Mouse (Mus musculus): ENCODE results near the gene Tlx3.

The Tlx3 gene

DNA sequence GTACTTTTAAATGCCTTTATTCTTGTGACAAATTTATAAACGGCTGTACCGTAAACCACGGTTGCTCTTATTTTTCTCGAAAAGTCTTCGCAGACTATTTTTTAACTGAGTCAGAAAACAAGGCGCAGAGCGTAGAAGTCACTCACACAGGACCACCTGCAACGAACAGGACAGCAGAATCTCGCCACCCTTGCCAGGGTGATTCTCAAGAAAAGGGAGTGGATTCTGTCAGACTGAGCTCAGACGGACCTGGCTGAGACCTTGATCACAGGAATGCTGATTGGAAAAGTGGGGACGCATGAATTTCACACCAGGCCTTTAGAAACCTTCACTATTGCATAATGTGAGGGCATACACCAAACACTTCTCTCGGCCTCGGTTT is 6.3 kb downstream of the Tlx3 start:
- peak; percentile 10 to 29 for DNase-seq

DNA sequence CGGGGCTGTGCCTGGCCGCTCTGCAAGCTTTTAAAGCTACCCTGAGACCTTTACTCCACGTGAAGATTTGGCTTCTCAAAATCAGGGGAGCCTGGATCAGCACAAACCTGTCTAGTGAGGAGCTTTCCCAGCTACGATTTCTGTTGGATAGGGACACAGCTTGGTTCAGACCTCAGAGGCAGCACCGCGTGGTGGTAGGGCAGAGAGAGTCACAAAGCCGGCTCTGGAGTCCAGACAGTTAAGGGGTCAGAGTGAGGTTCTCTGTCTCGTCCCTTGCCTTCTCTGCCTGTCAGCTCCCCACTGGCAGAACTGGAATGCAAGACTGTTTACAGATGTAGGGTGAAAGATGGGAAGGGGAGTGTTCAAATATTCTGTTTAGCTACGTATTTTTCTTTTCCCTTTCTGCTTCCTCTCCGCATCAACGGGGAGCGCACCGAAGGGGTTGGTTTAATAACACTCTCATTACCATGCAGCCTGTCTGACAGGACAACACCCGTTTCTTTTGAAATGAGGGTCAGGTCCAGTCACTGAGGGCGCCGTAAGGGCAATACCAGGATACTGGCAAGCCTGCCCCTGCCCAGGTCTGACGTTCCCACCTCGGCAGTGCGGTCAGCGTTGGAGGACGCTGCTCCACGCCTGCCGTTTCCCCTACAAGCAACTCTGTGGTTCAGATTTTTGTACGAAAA is 6.8 kb downstream of the Tlx3 start:
- peak; percentile 27 to 40 for DNase-seq

DNA sequence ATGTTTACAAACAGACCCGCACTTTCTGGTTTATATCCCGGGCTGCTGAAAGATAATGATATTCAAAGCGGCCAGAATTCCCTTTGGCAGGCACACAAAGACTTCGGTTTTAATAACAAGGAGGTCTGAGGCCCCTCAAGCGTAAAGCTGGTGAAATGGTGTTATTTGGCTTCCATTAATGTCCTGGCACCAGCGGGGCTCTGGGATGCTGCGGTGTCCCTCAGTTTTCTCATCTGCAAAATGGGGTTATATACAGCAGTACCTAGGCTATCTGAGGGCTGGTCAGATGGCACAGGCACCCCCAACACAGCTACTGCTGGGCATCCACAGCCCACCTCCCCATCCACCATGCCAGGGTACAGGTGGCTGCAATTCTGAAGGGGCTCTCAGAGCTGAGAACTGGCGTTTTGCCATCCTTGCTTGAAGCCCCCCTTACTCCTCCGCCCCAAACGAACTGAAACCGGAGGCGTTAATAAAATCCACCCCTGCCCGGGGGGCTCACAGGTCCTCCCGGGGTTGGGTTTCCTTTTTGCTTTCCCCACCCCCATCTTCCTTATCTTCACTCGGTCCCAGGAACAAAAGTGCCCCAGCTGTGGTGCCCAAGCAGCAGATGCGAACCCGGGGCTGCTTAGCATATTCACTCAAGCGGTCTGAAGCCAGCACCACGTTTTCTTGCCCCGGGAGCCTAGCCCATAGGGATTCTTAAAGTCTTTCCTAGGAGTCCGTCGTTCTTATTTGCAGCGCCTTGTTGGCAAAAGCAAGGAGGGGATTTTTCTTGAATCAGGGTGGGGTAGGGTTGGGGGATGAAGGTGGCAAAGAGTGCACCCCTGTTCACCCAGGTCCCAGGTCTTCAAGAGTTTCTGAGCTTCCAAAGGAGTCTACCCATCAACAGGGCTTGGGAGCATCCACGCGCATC is 7.6 kb downstream of the Tlx3 start:
- DNase-seq, result no peak

DNA sequence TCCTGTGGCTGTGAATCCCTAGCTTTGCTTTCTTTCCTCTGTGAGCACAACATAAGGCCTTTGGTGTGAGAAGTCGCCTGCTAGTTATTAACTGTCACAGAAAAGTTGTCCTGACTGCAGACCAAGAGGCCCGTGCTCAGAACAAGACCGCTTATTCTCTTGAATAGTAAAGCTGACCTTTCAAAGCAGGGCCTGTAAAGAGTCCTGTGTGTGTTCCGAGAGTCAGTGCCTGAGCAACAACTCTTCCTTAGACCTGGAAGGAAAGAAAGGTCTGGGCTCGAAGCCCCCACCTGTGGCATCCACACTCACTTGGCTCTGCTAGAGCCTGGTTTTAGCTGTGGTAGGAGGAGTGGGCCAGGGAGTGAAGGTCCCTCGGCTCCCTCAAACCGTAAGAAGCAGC is 8.3 kb downstream of the Tlx3 start:
- DNase-seq, result no peak

DNA sequence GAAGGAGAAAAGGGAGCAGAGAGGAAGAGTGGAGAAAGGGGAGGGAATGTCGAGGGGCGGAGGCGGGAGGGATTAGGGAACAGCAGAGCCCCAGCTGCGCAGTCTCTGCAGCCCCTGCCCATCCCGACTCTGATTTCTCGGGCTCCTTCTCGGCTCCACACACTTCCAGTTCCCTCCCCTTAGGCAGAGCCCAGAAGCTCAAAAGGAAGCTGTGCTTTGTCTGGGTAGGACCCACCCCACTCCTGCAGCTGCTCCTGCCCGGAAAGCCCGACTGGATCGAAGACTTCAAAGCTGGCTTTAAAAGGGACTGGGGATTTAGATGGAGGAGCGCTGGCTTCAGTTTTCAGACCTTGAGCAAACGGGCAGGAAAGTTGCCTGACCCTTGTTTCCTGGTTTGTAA is 9.7 kb downstream of the Tlx3 start:
- DNase-seq, result no peak

DNA sequence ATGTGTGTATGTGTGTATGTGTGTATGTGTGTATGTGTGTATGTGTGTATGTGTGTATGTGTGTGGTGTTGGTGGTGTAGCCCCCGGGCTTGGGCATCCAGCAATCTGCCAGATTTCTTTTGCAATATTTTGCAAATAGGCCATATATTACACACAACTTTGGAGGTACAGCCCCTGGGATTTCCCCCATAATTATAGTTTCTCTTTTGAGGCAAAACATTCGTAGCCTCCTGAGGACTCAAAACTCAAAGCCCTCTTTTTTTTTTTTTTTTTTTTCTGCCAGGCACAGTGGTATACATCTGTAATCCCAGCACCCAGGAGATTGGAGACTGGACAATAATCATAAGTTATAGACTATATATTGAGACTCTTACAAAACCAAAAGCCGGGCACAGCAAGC is 21.6 kb downstream of the Tlx3 start:
- DNase-seq, result no peak

DNA sequence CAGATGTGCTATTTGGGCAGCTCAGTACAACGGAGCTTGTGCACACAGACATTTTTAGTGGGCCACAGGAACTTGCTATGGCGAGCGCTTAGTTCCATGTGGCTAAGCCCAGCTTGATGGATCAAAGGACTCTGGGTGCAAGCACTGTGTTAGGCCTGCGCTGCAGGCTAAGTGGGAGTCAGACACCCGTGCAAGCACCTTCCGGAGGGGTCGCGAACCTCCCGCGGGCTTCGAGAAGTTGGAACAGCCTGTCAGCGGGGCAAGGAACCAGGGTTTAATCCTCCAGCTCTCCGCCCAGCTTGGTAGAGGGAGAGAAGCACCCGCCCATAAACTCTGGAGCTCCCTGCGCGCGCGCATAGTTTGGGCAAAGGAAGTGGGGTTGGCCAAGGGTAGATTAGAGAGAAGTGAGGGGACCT is 22.7 kb downstream of the Tlx3 start:
- no peak for DNase-seq

DNA sequence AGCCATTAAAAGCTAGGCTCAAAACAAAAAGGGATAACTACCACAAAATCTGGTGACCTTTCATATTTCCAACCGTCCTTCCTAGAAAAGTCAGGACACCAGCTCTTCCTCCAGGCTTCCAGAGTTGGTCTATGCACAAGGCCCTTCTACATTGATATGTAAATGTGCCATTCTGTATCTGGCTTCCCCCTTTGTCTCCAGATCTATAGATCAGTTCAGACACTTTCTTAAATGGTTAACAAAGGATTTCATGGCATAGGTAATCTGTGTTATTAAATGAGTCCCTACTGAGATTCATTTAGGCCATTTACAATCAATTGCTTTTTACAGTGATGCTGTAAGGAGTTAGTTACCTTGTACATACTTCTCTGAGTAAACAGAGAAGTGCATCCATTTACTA is 23.6 kb downstream of the Tlx3 start:
- no peak for DNase-seq

DNA sequence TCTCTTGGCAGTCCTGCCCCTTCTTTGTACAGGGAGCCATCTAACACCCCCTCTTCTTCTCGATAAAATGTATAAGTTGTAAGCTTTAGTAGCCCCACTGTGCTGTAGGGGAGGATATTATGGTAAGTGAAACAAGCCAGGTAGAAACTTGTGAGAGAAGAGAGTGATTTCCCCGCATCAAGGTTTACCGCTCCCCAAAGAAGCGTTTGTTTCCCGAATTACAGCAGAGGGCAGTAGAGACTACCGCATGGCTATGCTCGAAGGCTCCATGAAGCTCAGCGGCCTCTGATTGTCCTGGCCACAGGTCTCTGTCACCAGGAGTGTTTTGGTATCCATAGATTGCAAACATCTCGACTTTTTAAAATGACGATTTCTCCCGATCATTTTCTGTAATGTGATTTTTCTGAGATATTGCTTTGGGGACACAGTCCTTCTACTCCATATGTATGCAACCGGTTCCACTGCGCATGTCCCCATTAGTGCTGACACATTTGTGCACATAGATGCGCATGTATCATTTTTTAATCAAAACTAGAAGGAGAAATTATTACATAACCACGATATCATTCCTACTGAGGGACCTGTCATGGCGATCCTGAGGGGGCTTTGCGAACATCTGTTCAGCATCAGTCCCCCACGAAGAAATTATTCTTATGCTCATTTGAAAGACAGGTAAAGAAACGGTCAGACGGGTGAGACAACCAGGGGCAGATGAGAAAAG is 26.7 kb downstream of the Tlx3 start:
- peak; percentile 58 to 65 for DNase-seq

DNA sequence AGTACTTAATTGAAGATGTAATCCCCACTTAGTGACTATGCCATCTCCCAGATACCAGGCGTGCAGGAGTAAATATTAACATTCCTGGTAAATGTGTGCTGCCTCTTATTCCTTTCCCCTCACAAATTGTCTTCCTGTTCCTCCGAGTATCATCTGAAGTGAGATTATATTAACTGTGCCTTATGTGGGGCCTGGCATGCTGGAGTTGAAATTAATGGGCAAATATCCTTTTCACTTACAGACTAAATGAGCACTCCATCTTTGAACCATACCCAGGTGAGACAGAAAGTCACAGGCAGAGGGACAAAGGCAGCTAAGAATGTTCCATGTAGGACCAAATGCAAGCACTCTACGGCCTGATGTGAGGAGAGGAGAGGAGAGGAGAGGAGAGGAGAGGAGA is 27.6 kb downstream of the Tlx3 start:
- DNase-seq, result no peak

DNA sequence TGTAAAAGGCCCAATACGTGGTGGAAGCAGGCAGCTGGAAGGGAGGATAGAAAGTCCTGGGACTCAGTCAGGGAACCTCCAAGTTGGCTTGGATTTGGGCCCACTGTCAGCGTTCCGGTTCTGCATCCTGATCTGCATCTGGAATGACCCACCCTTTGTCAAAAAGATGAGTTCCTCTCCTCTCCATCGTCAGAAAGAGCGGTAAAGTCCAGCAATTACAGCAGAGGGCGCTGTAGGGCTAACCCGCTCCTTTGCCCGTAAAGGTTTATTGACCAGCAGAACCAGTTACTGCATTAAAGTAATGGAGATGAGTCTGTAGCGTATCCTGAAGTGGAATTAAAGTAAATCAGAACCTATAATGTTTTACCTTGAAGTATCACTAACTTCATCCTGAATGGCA is 32.9 kb downstream of the Tlx3 start:
- peak; percentile 60 to 69 for DNase-seq

DNA sequence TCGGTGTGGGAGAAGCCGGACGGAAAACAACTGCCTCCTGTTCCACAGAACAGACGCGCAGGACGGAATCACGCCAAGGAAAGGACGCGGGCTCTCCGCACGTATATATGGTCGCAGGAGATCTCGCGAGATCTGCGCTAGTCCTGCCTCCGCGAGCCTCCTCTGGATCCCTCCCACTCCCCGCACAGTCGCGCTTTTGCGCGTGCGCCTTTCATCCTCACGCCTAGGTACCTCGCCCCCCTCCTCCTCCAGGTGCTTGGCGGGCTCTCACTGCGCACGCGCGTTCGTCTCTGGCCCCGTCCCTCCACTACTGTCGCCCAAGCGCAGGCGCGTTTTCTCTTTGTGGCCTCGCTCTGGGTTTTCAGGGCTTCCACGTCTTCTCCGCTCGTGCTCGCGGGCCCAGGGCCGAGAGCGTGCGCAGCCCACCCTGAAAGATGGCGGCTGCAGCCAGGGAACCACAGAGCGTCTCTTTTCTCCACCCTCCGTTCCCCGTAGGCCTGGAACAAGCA is 40.3 kb downstream of the Tlx3 start, which contains the start of gene Npm1:
Gene Npm1 (minus strand): TSS at position 209 of the 509 bp plus-strand sequence.
- DNase-seq, result peak; percentile 99

DNA sequence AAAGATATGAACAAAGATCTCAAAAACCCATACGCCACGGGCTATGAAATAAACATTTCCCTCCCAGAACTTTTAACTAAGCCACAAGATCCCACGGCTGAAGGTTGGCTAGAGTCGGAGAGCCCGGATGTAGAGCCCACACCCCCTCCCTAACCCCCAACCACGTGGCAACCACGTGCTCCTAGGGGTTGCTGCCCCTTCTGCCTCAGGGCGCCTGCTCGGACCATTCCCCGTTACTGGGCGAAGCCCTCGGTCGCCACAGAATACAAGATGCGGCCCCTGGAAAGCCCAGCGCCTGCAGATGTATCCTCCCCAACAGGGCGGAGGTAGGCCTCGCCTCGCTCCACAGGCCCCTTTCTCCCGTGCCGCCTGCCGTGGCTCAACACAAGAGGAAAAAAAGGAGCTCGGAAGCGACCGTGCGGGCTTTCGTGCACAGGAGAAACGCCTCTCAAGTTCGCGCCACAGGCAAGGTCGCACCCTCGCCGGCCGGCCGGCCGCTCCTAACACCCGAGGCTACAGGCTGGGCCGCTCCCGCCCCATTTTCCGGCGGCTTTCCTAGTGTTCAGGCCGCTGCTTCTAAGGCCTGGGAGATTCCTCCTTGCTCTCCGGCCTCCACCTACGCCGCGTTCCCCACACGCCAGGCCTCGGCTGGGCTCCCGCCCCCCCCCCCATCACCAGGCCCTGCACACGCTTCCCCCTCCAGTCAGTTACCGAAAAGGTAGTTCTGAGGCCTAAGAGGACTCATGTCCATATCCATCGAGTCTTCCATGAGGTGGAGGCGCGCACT is 41.0 kb downstream of the Tlx3 start:
- DNase-seq, result peak; percentile 40 to 44

DNA sequence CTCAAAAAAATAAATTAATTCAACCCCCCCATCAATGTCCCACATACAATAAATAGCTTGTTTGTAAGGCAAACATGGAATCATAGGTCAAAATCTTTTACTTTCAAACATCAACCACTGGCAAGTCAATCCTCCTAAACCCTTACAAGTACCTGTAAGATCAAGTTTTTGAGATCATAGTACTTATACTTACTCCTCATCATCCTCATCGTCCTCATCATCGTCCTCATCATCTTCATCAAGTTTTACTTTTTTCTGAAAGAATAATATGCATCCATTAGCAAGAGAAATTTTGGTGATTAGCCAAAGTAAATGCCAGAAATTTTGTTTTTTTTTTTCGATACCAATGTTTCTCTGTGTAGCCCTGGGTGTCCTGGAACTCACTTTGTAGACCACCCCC is 43.6 kb downstream of the Tlx3 start:
- no peak for DNase-seq

DNA sequence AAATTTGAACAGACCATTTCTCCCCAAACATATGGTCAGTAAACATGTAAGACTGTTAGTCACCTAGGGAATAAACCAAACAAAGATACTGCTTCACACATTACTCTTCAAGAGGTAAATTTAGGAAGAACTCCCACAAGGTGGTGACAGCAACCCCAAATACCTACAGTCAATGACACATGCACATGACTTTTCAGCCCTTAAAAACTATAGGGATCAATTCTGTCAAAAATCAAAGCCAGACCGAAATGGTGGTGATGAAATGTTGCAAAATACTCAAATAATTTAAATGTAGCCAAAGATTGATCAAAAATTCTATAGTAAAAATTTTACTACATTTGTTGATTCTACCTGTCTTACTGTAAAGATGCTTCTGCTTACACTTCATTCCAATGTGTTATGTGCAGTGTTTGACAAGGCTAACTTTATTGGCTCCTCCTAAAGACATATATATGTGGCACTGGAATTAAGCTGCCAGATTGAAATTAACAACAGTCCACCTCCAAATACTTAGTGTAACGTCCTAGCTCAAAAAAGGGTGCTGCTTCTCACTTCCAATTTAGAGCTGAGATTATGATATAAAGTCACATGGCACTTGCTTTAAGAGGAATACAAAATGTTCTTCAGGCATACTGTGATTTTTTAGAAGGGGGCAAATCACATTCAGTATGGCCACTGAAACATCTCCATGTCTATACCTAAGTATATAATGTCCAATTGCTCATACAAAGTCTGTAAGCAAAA is 45.8 kb downstream of the Tlx3 start:
- DNase-seq, result no peak

DNA sequence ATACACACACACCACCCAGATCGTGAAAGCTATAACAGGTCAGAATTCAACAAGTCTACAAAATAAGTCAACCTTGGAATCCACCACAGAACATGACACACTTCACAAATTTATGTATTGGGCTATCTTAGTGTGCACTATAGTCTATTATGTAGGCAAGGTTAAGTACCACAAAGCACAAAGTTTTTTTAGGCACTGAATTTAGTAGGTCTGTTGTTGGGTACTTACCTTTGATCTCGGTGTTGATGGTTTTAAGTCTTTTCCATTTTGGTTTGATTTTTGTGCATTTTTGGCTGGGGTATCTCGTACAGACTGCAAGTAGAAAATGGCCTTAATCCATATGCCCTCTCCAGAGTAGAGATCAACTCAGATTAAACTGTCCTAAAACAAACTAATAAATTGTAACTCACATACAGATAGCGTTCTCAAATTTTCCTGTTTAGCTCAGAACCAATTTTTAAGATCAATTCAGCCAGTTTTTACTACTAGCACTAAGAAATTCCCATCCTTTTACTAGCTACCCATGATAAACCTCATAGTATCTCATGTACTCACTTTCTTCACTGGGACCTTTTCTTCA is 46.9 kb downstream of the Tlx3 start:
- no peak for DNase-seq

DNA sequence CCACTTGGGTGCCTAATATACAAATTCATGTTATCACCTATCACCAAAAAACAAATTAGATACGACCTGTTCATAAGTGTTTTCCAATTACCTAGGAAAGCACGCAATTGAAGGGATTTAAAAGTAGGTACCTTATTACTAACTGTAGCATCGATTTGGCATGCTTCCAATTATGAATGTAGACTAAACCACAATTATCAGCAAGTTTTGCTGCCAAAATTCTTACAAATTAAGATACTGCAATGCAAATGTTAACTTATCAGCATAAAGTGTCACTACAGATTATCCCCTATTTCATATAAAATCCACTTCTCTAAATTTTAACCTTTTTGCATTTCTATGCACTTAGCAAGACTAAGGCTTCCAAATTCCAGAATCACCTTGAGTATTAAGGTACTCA is 48.9 kb downstream of the Tlx3 start:
- DNase-seq, result no peak

DNA sequence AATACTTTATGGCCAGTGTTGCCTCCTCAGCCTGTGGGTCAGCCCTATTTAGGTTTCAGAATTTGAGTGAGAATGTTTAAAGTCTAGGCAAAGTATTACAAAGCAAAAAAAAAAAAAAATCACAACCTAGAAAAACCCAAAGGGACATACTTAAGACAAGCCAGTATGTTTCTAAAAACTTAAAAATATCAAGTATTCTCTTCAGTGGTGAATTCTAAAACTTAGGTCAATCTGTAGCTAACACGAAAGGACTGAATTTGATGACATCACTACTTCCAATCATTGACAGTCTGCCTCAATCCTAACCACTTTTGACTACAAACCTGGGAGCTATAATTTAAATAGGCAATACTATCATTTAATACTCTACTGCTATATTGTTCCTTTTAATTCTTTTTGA is 50.4 kb downstream of the Tlx3 start:
- DNase-seq, result no peak

DNA sequence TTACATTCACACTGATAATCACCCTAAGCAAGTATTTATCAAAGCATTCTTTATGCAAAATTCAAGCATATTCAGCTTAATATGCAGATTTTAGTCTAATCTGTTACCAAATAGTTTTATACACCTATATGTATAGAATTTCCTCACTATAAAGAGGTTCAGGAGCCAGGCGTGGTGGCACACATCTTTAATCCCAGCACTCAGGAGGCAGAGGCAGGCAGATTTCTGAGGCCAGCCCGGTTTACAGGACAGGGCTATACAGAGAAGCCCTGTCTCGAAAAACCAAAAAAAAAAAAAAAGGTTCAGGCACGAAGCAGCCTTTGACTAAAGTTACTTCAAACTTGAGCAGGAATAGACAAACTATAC is 51.6 kb downstream of the Tlx3 start:
- DNase-seq, result no peak

DNA sequence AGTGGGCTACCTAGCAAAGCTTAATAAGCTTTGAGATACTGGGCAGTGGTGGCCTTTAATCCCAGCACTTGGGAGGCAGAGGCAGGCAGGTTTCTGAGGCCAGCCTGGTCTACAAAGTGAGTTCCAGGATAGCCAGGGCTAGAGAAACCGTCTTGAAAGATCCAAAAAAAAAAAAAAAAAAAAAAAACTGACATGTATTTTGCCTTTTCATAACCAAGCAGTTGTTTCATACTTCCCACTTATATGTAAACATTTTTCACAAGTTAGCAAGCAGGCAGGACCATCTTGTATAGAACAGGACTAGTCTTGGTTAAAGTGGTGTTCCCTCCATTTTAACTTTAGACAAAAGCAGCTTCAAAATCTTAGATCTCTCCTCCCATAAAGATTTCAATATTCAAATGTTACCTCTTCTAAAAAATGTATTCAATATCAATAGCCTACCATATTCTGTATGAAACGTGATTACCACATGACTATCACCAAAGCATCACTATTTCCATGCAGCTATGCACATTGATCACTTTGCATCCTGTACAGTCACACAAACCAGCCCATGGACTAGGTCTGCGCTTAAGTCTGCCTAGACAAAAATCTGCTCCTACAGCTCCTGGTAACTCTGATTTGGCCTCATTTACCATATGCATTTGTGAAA is 52.1 kb downstream of the Tlx3 start:
- DNase-seq, result no peak
